Mouse (Mus musculus) thymus, postnatal 36 days (tissue): ENCODE measurements around the gene Fam25c.

Source experiments
- DNase-seq, 2 experiments: peaks; one replicate each; pipeline ENCODE4 v3.0.0; 2022; ENCODE audit warnings: mixed read lengths in 2 of 2

The Fam25c gene

DNA sequence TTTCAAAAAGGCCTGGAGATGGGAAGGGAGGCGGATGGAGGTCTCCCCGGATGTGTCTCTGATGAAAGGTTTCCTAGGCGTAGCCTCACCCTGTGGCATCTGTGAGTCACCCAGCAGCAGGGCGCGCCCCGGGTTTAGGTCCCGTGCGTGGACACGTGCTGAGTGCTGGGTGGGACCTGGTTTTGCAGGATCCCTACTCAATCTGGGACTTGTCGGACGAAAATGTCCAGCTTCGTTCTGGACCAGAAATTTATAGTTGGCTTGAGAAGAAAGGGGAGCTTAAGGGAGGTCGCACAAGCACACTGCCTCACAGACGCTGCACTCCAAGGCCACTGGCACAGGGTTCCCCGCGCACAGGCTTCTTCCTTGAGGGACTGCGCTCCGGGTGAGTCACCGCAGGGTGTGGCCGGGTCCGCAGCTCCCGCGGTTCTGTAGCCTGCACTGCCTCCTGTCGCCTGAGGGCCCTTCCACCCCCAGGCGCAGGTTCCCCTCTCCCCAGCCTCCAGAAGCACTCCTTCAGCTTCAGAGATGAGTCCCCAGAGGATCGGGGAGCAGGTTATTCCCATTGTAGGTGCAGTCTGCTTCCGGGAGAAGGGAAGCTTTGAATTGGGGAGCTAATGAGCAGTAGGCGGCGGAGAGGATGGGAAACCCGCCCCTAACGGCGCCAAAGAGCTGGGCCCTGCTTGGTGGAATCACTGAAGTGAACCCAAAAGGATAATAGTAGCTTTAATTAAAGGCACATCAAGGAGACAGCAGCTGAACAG is 8.4 kb upstream of the Fam25c start:
- DNase-seq, result peak; percentile 13 to 30

DNA sequence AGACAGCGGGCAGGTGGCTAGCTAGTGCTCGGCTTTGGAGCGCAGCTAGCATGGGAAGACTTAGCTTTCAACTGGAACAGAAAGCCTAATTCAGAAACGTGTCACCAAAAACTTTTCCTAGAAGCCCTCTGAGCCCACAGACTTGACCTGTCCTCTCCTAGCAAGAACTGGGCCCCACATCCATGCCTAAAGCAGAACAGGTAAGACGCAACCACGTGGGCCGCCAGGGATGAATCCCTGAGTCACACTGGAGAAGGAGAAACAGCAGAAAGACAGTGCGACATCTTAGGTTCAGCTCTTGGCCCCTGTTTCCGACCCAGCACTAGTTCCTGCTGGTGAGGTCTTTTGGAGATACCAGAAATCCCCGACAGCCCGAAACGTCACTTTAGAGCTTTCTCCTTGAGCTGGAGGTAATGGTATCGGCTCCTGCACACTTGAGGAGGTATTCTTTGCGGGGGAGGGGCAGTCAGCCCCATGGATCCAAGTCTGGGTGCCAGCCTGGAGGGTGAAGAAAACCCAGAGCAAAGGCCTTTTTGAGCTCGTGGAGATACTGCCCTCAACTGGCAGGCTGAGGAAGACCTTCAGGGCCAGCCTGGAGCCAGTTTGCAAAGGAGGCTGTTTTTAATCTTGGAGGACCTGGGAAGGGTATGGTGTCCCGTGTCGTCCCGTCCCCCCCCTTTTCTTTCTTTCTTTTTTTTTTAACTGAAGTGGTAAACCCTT is 7.7 kb upstream of the Fam25c start:
- DNase-seq, result peak; percentile 25 to 27

- DNase-seq, result no peak
Measured at GRCm38 (mm10) chr14:34362135-34362534, 6.9 kb upstream of the Fam25c start.

DNA sequence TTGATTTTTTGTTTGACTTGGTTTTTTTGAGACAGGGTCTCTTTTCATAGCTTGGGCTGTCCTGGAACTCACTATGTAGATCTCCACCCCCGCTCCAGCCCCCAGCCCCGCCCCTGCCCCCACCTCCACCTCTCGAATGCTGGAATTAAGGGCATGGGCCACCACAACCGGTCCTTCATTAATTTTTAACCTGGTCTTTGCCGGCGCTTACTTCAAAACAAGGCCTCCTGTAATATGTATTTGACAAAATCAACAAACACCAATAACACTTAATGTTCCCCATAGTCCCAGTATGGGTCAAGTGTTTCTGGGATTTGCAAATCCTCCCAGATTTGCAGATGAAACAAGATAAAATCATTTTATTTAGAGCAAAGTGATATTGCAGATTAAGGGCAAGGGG is 5.0 kb upstream of the Fam25c start:
- no peak for DNase-seq

DNA sequence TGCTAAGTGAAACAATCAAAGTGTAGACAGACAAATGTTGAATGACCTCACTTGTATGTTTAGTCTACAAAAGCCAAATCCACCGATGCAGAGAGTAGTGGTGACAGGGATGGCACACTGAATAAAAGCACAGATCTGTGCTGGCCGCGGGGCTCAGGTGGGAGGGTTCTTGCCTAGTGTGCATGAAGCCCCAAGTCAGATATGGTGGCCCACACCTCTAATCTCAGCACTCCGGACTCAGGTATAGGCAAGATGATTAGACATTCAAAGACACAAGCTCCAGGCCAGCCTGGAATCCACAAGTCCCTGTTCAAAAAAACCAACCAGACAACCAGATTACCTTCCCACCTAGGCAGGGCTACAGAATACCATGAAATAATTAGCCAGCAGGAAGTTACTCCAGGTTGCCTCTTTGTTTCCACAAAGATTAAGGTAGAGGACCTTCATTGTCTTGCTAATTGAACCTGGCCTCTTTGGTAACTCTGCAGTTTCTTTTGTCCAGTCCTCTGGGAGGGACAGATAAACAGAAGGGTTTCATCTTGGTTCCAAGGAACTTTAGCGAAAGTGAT is 4.5 kb upstream of the Fam25c start:
- DNase-seq, result no peak

GRCm38 (mm10) chr14:34357671-34358455 is 2.6 kb upstream of the Fam25c start:
- no peak for DNase-seq

- no peak for DNase-seq
Measured at GRCm38 (mm10) chr14:34354456-34354855, 777 bp downstream of the Fam25c start.

DNA sequence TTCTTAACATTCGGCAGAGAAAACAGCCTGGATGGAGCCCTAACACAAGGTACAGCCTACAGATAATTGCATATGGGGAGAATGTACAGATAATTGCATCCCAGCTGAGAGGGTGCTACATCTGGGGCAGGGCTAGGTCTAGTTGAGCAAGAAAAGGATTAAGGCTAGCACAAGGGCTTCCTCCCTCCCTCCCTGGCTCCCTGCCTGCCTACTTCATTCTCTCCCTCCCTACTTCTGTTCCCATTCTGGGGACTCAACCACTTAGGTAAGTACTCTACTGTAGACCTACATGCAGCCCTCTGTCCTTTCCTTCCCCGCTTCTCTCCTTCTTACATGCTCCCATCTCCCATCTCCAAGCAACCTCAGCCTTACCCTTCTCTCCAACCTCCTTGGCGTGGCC is 1.9 kb downstream of the Fam25c start:
- DNase-seq, result no peak

DNA sequence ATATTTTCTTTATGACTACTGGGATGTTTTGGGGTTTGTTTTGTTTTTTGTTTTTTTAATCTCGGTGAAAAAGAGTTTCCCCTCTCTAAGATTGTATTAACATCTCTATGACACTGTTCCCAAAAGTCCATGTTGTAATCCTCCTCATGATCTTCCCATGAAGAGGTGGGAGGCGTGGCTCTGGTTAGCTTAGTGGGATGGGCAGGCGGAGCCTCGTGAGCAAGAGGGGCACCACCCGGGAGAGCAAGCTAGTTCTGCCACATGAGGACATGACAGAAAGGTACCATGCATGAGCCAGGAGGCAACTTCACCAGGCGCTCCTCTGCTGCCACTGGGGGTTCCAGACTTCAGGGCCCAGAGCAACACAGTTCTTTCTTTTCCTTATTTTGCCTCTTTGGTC is 2.7 kb downstream of the Fam25c start:
- no peak for DNase-seq

GRCm38 (mm10) chr14:34351660-34352059 is 3.6 kb downstream of the Fam25c start:
- no peak for DNase-seq

GRCm38 (mm10) chr14:34349007-34349406 is 6.2 kb downstream of the Fam25c start:
- no peak for DNase-seq

- DNase-seq, result no peak
Measured at GRCm38 (mm10) chr14:34348301-34348700, 6.9 kb downstream of the Fam25c start.

DNA sequence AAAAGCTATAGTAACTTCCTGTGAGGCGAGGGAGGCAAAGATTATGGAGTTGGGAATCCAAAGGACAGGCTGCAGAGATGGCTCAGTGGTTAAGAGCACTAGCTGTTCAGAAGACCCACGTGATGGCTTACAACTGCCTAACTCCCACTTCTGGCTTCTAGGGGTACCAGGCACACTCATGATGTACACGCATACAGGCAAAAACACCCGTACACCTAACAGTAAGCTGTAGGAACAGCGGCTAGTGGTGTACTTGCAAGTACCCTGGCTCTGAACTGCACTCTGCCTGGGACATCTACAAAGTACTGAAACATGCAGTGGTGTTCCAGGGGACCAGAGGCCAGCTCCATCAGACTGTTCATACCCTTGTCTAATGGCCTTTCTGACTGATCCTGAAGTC is 8.1 kb downstream of the Fam25c start:
- DNase-seq, result no peak

DNA sequence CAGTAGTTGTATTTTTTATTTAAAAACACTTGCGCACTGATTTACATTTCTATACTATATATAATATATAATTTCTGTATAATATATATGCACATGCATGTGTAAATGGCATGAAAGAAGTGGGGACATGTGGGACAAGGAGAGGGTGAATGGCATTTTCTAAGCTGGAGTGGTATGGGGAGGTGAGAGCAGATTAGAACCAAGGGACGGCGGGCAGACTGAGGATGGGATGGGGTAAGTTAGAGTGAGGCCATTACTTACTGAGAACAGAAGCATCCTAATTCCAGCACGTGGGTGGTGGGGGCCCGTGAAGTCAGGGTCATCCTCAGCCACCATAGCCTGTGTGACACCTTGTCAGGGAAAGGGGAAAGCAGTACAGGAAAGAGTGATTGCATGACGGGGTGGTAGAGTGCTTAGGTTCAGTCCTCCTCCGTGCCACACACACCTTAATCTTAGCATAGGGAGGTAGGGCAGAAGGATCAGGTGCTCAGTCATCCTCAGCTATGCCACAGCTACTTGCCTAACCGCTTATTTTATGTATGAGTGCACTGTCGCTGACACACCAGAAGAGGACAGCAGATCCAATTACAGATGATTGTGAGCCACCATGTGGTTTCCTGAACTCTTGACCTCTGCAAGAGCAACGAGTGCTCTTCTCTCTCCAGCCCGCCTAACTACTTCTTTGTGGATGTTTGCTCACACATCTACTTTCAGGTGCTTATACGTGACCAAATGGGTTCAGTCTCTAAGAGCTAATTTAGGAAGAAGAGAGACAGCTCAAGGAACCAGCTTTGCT is 9.3 kb downstream of the Fam25c start:
- no peak for DNase-seq

- DNase-seq, result no peak
Measured at GRCm38 (mm10) chr14:34344361-34344760, 10.9 kb downstream of the Fam25c start.

- DNase-seq, result no peak
Measured at GRCm38 (mm10) chr14:34343078-34343477, 12.2 kb downstream of the Fam25c start.

GRCm38 (mm10) chr14:34341993-34342392 is 13.2 kb downstream of the Fam25c start:
- no peak for DNase-seq

DNA sequence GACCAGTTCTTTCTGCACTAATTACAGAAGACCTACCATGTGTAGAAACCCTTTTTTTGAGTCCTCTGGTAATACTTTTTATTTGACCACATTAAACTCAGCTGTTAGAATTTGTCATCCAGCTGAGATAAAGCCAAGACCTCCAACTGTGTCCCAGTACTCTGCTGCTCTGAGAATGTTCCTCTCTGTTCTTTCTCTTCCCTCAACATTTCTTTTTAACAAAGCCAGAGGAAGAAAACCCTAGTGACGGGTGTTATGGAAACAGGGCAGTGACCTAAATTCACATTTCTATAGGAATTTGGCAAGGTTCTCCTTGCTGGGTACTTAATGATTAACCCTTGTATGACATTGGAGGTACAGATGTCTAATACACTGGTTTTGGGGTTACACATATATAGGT is 15.8 kb downstream of the Fam25c start:
- no peak for DNase-seq

- no peak for DNase-seq
Measured at GRCm38 (mm10) chr14:34332476-34332875, 22.8 kb downstream of the Fam25c start.

- DNase-seq, result no peak
Measured at GRCm38 (mm10) chr14:34331886-34332285, 23.3 kb downstream of the Fam25c start.

DNA sequence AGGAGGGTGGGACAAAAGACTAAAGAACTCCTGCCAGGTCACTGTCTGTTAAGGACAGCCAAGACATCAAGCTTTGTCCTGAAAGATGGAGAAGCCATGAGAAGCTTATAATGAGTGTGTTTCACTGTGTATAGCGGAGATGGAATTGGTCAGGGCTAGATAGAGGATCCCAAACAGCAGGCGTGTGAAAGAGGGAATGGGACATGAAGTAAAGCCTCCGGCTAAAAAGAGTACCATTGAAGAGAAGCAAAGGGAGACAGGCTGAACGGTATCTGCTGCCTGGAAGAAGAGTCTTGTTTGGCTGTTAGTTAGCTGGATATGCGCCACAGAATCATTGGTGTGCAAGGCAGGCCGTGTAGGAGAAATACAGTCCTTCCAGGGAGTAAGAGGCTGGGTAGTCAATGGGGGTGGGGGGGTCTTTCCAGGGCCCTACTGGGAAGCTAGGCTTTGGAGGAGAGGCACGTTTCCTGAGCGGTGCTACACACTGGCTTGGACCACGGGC is 24.5 kb downstream of the Fam25c start:
- DNase-seq, result no peak

- DNase-seq, result no peak
Measured at GRCm38 (mm10) chr14:34327618-34328017, 27.6 kb downstream of the Fam25c start.
